18 mouse cellular contexts compared by ENCODE assay signal in the genomic region with DNA sequence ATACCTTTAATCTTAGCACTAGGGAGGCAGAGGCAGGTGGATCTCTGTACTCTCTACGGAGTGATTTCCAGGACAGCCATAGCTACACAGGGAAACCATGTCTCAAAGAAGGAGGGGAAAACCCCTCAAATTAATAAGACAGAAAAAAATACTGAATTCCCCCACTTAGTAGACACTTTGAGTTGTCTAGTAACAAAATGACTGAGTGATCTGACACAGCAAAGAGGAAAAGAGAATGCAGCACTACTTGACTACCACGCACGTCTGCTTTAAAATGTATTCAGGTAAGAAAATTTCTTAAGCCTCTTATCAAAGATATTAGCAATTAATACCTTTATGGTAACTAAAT.
DNase-seq lines count a peak whose midpoint lies in the region; ATAC-seq and TF ChIP-seq lines count a peak whose summit lies in the region.
"Had no signal": no experiment of that assay in that cellular context is flagged by ENCODE, and none has a peak within 500 bp of the region (broad histone marks: within the 10 kb centered on the region; RNA-seq: fewer than 3 reads in every experiment).

No protein-coding gene starts in this region.

- peak overlapping the region; percentile 33; the same call in 1 of the 2 replicates for H3K9ac ChIP-seq in CH12.LX (ENCODE audit: insufficient read depth, low read depth)
- H3K9ac ChIP-seq in midbrain, embryonic 14.5 days (replicated peaks; ENCODE audit: low read length): no peak overlapping the region

- no peaks in the 10 kb centered on the region for H3K9me3 ChIP-seq in CH12.LX (replicated peaks; ENCODE audit: low read length)
- H3K9me3 ChIP-seq in midbrain, embryonic 14.5 days (ENCODE audit: control insufficient read depth, low read length): no peaks in the 10 kb centered on the region
- H3K9me3 ChIP-seq: G1E had no signal

- in situ Hi-C loops in CH12.LX (cut with MboI; ENCODE audit: low pct_ligation_motif_present, low pct_unique_long_range_greater_than_20kb, low sequenced_read_pairs): no loop called here

- peak; percentile 88 for TF ChIP-seq EP300 in CH12.LX (IDR thresholded peaks at IDR 0.05; ENCODE audit: low read length)

- no peak overlapping the region for H3K27ac ChIP-seq in CH12.LX (ENCODE audit: insufficient read depth, low read depth)
- H3K27ac ChIP-seq in midbrain, embryonic 14.5 days (replicated peaks; ENCODE audit: low read depth, low read length): no peak overlapping the region

- ATAC-seq in midbrain, embryonic 14.5 days (ENCODE audit: low FRiP score, low TSS enrichment): no peak
- ATAC-seq: activated CD4-positive, CD25-positive, alpha-beta regulatory T cell, adult 4 months; Patski had no signal

- peak; percentile 67 for DNase-seq in CH12.LX (ENCODE audit: extremely low read depth)
- peak; percentile 20 for DNase-seq in induced T-regulatory cell, adult 2 months (ENCODE audit: low read depth)
- no peak for DNase-seq in adrenal gland, postnatal 25 days
- no peak for DNase-seq in midbrain, embryonic 14.5 days
- DNase-seq: adrenal gland, adult 2 months; adrenal gland, adult 8-10 months; adrenal gland, postnatal 10 days; adrenal gland, postnatal 14 days; adrenal gland, postnatal 36 days; B cell, adult 2 months; cerebellum, adult 11 months; cerebellum, adult 11-12 months; cerebellum, adult 18-20 months; cerebellum, adult 2 months; cerebellum, adult 8-10 months had no signal

- no peak for TF ChIP-seq POLR2A in CH12.LX (IDR thresholded peaks at IDR 0.05; ENCODE audit: low read depth, low read length)

- peaks cover 5 to 34% of the 10 kb centered on the region in 2 experiments; a peak in 3 of 4 replicates for H3K4me1 ChIP-seq in CH12.LX (ENCODE audit: control insufficient read depth in 1 of 2, insufficient read depth in 2 of 2)
- no peaks in the 10 kb centered on the region for H3K4me1 ChIP-seq in midbrain, embryonic 14.5 days (ENCODE audit: control insufficient read depth, insufficient read depth, low read length)

- H3K27me3 ChIP-seq in CH12.LX (replicated peaks): no peaks in the 10 kb centered on the region
- no peaks in the 10 kb centered on the region for H3K27me3 ChIP-seq in midbrain, embryonic 14.5 days (ENCODE audit: control insufficient read depth, insufficient read depth, low read length)
- H3K27me3 ChIP-seq: Patski had no signal

- peak overlapping the region; percentile 98 for H3K4me2 ChIP-seq in CH12.LX (ENCODE audit: insufficient read depth, low read depth, poor library complexity, severe bottlenecking)
- H3K4me2 ChIP-seq in midbrain, embryonic 14.5 days (ENCODE audit: low read length): no peak overlapping the region

- WGBS in midbrain, embryonic 14.5 days: 98% methylated on average over 3 of the region's 3 CpGs

- H3K4me3 ChIP-seq in CH12.LX (replicated peaks in 1 of 3; ENCODE audit: low read depth in 2 of 3, low read length in 2 of 3, poor library complexity in 1 of 3): no peak overlapping the region
- H3K4me3 ChIP-seq in midbrain, embryonic 14.5 days (replicated peaks; ENCODE audit: low read depth, low read length): no peak overlapping the region

- dilution Hi-C loops in CH12.LX (cut with MboI; ENCODE audit: extremely low pct_ligation_motif_present, extremely low pct_unique_long_range_greater_than_20kb, low sequenced_read_pairs): no loop called here

- H3K79me2 ChIP-seq in CH12.LX (replicated peaks; ENCODE audit: control insufficient read depth, extremely low read depth, insufficient read depth, poor library complexity, severe bottlenecking): 0 out of 2 replicates have a peak, but pooled peaks cover 4% of the 10 kb centered on the region

- TF ChIP-seq CTCF in CH12.LX (conservative IDR thresholded peaks at IDR 0.05 in 1 of 2, IDR thresholded peaks at IDR 0.05 in 1 of 2; ENCODE audit: low read depth in 2 of 2, low read length in 2 of 2): no peak

- peaks cover 22 to 57% of the 10 kb centered on the region in 2 experiments for H3K36me3 ChIP-seq in CH12.LX (replicated peaks in 1 of 2; ENCODE audit: control insufficient read depth in 1 of 2, insufficient read depth in 1 of 2, low read length in 1 of 2)
- H3K36me3 ChIP-seq in midbrain, embryonic 14.5 days (ENCODE audit: control insufficient read depth, insufficient read depth, low read length): peaks cover 64% of the 10 kb centered on the region

- TF ChIP-seq RAD21 in CH12.LX (IDR thresholded peaks at IDR 0.05; ENCODE audit: low read depth, low read length): no peak

TF ChIP-seq in CH12.LX, 34 proteins besides CTCF, POLR2A, EP300 and RAD21:
- no peak for TF ChIP-seq MXI1 (IDR thresholded peaks at IDR 0.05; ENCODE audit: low read depth, low read length)
- TF ChIP-seq USF1 (IDR thresholded peaks at IDR 0.05; ENCODE audit: low read depth, low read length): no peak
- 0 out of 2 replicates have a peak, but pooled peaks have one; percentile 35 for TF ChIP-seq MYC (IDR thresholded peaks at IDR 0.05; ENCODE audit: low read depth, low read length)
- TF ChIP-seq MEF2A (IDR thresholded peaks at IDR 0.05; ENCODE audit: borderline replicate concordance, low read depth, low read length): peak; percentile 58; the same call in 1 of the 2 replicates
- TF ChIP-seq ETS1 (conservative IDR thresholded peaks at IDR 0.05; ENCODE audit: low read depth, low read length): peak; percentile 37
- TF ChIP-seq JUND (conservative IDR thresholded peaks at IDR 0.05; ENCODE audit: low read depth, low read length): peak; percentile 80
- TF ChIP-seq MAFK (IDR thresholded peaks at IDR 0.05; ENCODE audit: insufficient replicate concordance, low read length): peak; percentile 79; the same call in 1 of the 2 replicates
- TF ChIP-seq UBTF (IDR thresholded peaks at IDR 0.05; ENCODE audit: low read depth, low read length): no peak
- peak; percentile 87 for TF ChIP-seq IRF4 (IDR thresholded peaks at IDR 0.05; ENCODE audit: low read depth, low read length)
- TF ChIP-seq ZNF384 (IDR thresholded peaks at IDR 0.05; ENCODE audit: low read depth, low read length): peak; percentile 89
- TF ChIP-seq PAX5 (IDR thresholded peaks at IDR 0.05; ENCODE audit: low read length): no peak
- TF ChIP-seq CHD2 (IDR thresholded peaks at IDR 0.05; ENCODE audit: low read length): peak; percentile 20; the same call in 1 of the 2 replicates
- TF ChIP-seq TBP (conservative IDR thresholded peaks at IDR 0.05; ENCODE audit: low read depth, low read length): no peak
- TF ChIP-seq BHLHE40 (IDR thresholded peaks at IDR 0.05; ENCODE audit: low read depth, low read length): peak; percentile 59; the same call in 1 of the 2 replicates
- peak; percentile 49; the same call in 1 of the 2 replicates for TF ChIP-seq JUN (IDR thresholded peaks at IDR 0.05; ENCODE audit: insufficient read depth, low read depth, low read length)

Comparison
In these comparisons a context has a peak if more than half of its experiments do, and no peak if none do; other contexts are left out.
1. DNase-seq: peak in CH12.LX (single experiment) and induced T-regulatory cell, adult 2 months (single experiment); none in adrenal gland, postnatal 25 days (single experiment) and midbrain, embryonic 14.5 days (single experiment).